Mouse (Mus musculus): ENCODE results near the gene Ppp1r15a. TPM values are rescaled to one million over a fixed set of nuclear protein-coding genes. Genes with fewer than 3 reads are reported as not detected.

Ppp1r15a gene
- polyA plus RNA-seq, 1 experiment from 2014 or later: 27.1 TPM

DNA sequence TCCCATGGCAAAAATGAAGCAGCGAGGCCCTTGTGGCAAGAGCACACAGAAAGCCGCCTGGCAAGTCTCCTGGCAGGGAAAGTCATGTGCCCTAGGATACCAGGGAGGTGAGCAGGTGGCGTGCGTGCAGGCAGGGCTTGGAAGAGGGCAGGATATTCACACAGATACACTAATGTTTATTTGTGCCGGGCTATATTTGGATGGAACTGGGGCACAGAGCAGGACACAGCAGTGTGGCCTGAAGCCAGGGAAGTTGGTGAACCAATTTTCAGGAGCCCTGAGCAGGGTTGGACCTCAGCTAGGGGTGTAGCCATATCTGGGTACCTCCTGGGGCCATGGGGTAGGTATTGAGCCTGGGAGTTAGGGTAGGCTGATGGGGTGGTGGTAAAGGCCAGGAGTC is 33.1 kb downstream of the Ppp1r15a start:
- H3K4me3 ChIP-seq (ENCODE audit: low read length): no peak overlapping the region
- ATAC-seq (replicated peaks; ENCODE audit: extremely low read depth, insufficient read depth, low FRiP score): no peak; the same call in 1 of the 2 replicates
- no peaks in the 10 kb centered on the region for H3K9me3 ChIP-seq (replicated peaks; ENCODE audit: control insufficient read depth, low read length)
- no peak overlapping the region for H3K9ac ChIP-seq (ENCODE audit: low read length)
- peaks cover 31% of the 10 kb centered on the region for H3K36me3 ChIP-seq (ENCODE audit: control insufficient read depth, insufficient read depth)
- no peak overlapping the region for H3K4me2 ChIP-seq (ENCODE audit: low read depth, low read length)
- WGBS: 83% methylated on average over 5 of the region's 5 CpGs
- no peak overlapping the region; the same call in 1 of the 2 replicates for H3K27ac ChIP-seq (ENCODE audit: low read length)
- no peaks in the 10 kb centered on the region for H3K27me3 ChIP-seq (ENCODE audit: control insufficient read depth, insufficient read depth, low read length)
- H3K4me1 ChIP-seq (ENCODE audit: control insufficient read depth, insufficient read depth, low read length): peaks cover 9% of the 10 kb centered on the region; the same call in 1 of the 2 replicates

DNA sequence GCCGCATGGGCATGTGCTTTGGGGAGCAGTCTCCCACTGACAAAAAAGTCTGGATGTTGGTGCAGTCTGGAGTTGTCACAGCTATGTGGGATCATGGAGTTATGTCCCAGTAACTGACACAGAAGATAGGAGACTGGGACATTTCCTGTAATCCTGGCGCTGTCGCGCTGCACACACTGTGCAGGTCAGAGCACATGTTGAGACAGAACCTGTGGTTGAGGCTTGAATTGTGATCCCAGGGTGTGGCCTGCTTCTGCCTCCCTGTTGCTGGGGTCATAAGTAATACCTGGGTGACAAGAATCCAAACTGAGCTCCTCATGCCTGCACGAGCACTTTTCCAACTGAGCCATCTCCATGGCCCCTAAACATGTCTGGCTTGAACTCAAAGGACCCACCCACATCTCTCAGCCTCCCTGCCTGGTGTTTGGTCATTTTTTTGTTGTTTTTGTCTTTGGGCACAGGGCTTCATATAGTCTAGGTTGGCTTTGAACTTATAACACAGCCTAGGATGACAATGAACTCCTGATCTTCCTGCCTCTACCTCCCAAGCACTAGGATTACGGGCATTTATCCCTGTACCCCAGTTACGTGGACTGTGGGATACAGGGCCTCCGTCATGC is 33.7 kb downstream of the Ppp1r15a start:
- peaks cover 9% of the 10 kb centered on the region; the same call in 1 of the 2 replicates for H3K4me1 ChIP-seq (ENCODE audit: control insufficient read depth, insufficient read depth, low read length)

DNA sequence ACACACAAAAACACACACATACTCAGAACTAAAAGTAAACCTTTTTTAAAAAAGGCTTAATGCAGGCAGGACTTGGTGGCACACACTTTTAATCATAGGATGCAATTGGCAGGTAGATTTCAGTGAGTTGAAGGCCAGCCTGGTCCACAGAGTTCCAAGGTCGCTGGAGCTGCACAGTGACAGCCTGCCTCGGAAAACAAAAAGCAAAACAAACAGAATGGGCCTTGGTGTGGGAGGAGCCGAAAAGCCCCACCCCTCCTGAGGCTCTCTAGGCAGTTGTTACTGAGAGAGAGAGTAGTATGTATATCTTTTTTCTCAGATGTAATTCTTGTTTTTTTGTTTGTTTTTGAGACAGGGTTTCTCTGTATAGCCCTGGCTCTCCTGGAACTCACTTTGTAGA is 34.8 kb downstream of the Ppp1r15a start:
- peaks cover 9% of the 10 kb centered on the region; the same call in 1 of the 2 replicates for H3K4me1 ChIP-seq (ENCODE audit: control insufficient read depth, insufficient read depth, low read length)
- no peak for ATAC-seq (replicated peaks; ENCODE audit: extremely low read depth, insufficient read depth, low FRiP score)
- 22% methylated on average over 3 of the region's 3 CpGs for WGBS
- H3K4me2 ChIP-seq (ENCODE audit: low read depth, low read length): no peak overlapping the region; the same call in 1 of the 2 replicates
- H3K9ac ChIP-seq (ENCODE audit: low read length): 0 out of 2 replicates have a peak overlapping the region, but pooled peaks have one; percentile 5
- H3K27ac ChIP-seq (ENCODE audit: low read length): no peak overlapping the region
- no peaks in the 10 kb centered on the region for H3K27me3 ChIP-seq (ENCODE audit: control insufficient read depth, insufficient read depth, low read length)
- peaks cover 23% of the 10 kb centered on the region for H3K36me3 ChIP-seq (ENCODE audit: control insufficient read depth, insufficient read depth)
- no peak overlapping the region for H3K4me3 ChIP-seq (ENCODE audit: low read length)
- no peaks in the 10 kb centered on the region for H3K9me3 ChIP-seq (replicated peaks; ENCODE audit: control insufficient read depth, low read length)

More for the DNA sequence above, 33.7 kb downstream of the Ppp1r15a start:
- H3K9me3 ChIP-seq (replicated peaks; ENCODE audit: control insufficient read depth, low read length): no peaks in the 10 kb centered on the region
- 92% methylated on average over 8 of the region's 8 CpGs for WGBS
- H3K27ac ChIP-seq (ENCODE audit: low read length): no peak overlapping the region
- ATAC-seq (replicated peaks; ENCODE audit: extremely low read depth, insufficient read depth, low FRiP score): no peak
- peaks cover 27% of the 10 kb centered on the region for H3K36me3 ChIP-seq (ENCODE audit: control insufficient read depth, insufficient read depth)
- no peak overlapping the region for H3K4me2 ChIP-seq (ENCODE audit: low read depth, low read length)
- no peaks in the 10 kb centered on the region for H3K27me3 ChIP-seq (ENCODE audit: control insufficient read depth, insufficient read depth, low read length)
- H3K9ac ChIP-seq (ENCODE audit: low read length): no peak overlapping the region
- no peak overlapping the region for H3K4me3 ChIP-seq (ENCODE audit: low read length)

DNA sequence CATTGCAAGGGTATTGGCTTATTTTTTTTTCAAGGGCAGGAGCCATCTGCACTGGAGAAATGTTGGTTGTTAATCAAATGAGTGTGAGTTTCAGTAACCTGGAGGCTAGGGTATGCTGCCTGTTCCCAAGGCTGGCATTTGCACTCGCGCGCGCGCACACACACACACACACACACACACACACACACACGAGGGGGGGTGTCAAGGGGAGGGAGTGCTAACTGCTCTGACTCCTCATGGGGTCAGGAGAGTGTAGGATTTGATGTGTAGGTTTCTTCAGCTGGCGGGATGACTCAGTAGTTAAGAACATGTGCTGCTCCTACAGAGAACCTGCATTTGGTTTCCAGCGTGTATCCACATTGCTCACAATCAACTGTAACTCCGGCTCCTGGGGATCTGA is 35.2 kb downstream of the Ppp1r15a start:
- 0 out of 2 replicates have a peak overlapping the region, but pooled peaks have one; percentile 5 for H3K9ac ChIP-seq (ENCODE audit: low read length)
- no peak overlapping the region for H3K27ac ChIP-seq (ENCODE audit: low read length)
- no peaks in the 10 kb centered on the region for H3K27me3 ChIP-seq (ENCODE audit: control insufficient read depth, insufficient read depth, low read length)
- no peak overlapping the region; the same call in 1 of the 2 replicates for H3K4me2 ChIP-seq (ENCODE audit: low read depth, low read length)
- WGBS: 35% methylated on average over 9 of the region's 9 CpGs
- H3K9me3 ChIP-seq (replicated peaks; ENCODE audit: control insufficient read depth, low read length): no peaks in the 10 kb centered on the region
- H3K4me3 ChIP-seq (ENCODE audit: low read length): no peak overlapping the region
- peaks cover 23% of the 10 kb centered on the region for H3K36me3 ChIP-seq (ENCODE audit: control insufficient read depth, insufficient read depth)
- peaks cover 9% of the 10 kb centered on the region; the same call in 1 of the 2 replicates for H3K4me1 ChIP-seq (ENCODE audit: control insufficient read depth, insufficient read depth, low read length)
- ATAC-seq (replicated peaks; ENCODE audit: extremely low read depth, insufficient read depth, low FRiP score): no peak

DNA sequence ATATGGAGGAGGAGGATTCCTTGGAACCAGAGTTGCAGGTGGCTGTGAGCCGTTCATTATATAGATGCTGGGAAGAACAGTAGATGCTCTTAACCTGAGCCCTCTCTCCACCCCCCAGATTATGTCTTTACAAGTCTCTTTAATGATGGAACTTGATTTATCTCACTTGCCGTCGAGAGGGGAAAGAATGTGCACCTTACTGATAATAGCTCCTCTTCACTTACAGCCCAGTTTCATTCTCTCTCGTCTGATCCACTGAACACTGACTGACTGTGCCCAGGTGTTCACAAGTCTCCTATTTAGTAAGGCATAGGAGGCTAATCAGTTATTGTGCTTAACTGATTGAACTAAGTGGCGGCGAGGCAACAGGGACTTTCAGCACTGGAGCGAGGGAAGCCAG is 36.5 kb downstream of the Ppp1r15a start:
- Histone ChIP-seq H3K9me3 (replicated peaks; ENCODE audit: control insufficient read depth, low read length) (no peaks in the 10 kb centered on the region), H3K27ac (ENCODE audit: low read length) (no peak overlapping the region), H3K36me3 (ENCODE audit: control insufficient read depth, insufficient read depth) (peaks cover 17% of the 10 kb centered on the region), H3K4me1 (ENCODE audit: control insufficient read depth, insufficient read depth, low read length) (peaks cover 9% of the 10 kb centered on the region; the same call in 1 of the 2 replicates), H3K4me3 (ENCODE audit: low read length) (no peak overlapping the region), H3K27me3 (ENCODE audit: control insufficient read depth, insufficient read depth, low read length) (no peaks in the 10 kb centered on the region), H3K4me2 (ENCODE audit: low read depth, low read length) (no peak overlapping the region), H3K9ac (ENCODE audit: low read length) (no peak overlapping the region)
- WGBS: 59% methylated on average over 7 of the region's 7 CpGs
- no peak for ATAC-seq (replicated peaks; ENCODE audit: extremely low read depth, insufficient read depth, low FRiP score)

DNA sequence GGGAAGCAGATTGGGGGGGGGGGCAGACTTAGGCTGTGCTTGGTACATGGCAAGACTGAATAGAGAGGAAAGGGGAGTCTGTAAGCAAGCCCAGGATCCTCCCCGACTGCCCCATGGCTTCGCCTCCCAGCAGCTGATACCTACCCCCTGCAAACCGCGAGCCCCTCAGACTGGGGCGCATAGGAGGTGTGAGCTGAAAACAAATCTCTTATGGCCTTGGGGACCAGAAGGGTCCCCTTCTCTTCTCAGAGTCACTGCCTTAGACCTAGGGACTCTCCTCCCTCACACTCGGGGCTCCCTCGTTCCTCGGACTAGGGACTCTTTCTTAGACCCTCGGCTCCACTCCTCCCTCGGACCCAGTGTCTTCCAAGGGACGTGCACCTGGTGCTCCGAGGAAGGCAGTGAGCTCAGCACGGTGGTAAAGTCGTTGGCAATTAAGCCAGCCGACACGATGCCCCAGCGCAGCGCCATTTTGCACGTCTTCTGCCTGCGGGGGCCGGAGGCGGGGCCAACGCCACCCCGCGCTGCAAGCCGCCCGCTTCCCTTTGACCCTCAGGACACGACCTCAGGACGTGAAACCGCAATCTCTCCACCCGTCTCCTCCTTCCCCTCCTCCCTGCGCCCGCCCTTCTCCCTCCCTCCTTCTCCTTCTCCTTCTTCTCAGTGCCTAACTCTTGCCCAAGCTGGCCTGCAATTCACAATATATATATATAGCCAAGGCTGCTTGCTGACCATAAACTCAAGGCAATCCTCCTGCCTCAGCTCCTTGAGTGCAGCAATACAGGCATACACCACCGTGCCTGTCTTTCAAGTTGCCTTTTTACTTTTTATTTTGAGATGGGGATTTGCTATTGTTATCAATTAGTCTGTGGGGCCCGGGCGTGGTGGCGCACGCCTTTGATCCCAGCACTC is 37.5 kb downstream of the Ppp1r15a start, which contains the start of gene Dhdh:
Gene Dhdh, minus strand, starts transcription at position 513 of the 912 bp plus-strand sequence.
- ATAC-seq (replicated peaks; ENCODE audit: extremely low read depth, insufficient read depth, low FRiP score): peak; percentile 64
- whole genome bisulfite sequencing: 10% methylated on average over 38 of the region's 38 CpGs
- Histone ChIP-seq H3K4me3 (ENCODE audit: low read length) (peak within 1 kb of the TSS; percentile 57), H3K27ac (ENCODE audit: low read length) (peak within 1 kb of the TSS; percentile 61), H3K36me3 (ENCODE audit: control insufficient read depth, insufficient read depth) (peaks cover 7% of the 10 kb centered on the region), H3K9ac (ENCODE audit: low read length) (peak within 1 kb of the TSS; percentile 72), H3K4me2 (ENCODE audit: low read depth, low read length) (peak within 1 kb of the TSS; percentile 77), H3K9me3 (replicated peaks; ENCODE audit: control insufficient read depth, low read length) (no peaks in the 10 kb centered on the region), H3K27me3 (ENCODE audit: control insufficient read depth, insufficient read depth, low read length) (no peaks in the 10 kb centered on the region), H3K4me1 (ENCODE audit: control insufficient read depth, insufficient read depth, low read length) (peaks cover 9% of the 10 kb centered on the region; the same call in 1 of the 2 replicates)

DNA sequence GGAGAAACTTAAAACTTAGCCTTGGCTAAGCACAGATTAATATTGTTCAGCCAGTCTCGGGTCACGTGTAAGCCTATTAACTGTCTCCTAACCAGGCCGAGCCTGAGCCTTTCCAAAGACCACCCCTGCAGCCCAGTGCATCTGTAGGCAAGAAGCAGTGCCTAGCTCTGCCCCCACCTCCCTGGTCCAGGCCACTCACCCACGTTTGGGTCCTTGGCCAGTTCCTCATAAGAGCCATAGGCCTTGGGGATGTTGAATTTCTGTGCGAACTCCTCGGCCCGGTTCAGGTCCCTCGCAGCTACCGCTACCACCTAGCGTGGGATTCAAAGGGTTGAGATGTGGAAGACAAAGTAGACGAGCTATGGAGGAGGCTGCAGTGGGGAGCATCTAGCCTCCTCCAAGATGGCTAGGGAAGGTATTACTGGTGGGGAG is 38.2 kb downstream of the Ppp1r15a start:
- 56% methylated on average over 11 of the region's 11 CpGs for WGBS
- Histone ChIP-seq H3K27ac (ENCODE audit: low read length) (no peak overlapping the region), H3K36me3 (ENCODE audit: control insufficient read depth, insufficient read depth) (no peaks in the 10 kb centered on the region; the same call in 1 of the 2 replicates), H3K4me1 (ENCODE audit: control insufficient read depth, insufficient read depth, low read length) (peaks cover 9% of the 10 kb centered on the region; the same call in 1 of the 2 replicates), H3K4me2 (ENCODE audit: low read depth, low read length) (peak overlapping the region; percentile 77), H3K9ac (ENCODE audit: low read length) (peak overlapping the region; percentile 72; the same call in 1 of the 2 replicates), H3K9me3 (replicated peaks; ENCODE audit: control insufficient read depth, low read length) (no peaks in the 10 kb centered on the region), H3K27me3 (ENCODE audit: control insufficient read depth, insufficient read depth, low read length) (no peaks in the 10 kb centered on the region), H3K4me3 (ENCODE audit: low read length) (peak overlapping the region; percentile 57)
- ATAC-seq (replicated peaks; ENCODE audit: extremely low read depth, insufficient read depth, low FRiP score): 0 out of 2 replicates have a peak, but pooled peaks have one; percentile 23

DNA sequence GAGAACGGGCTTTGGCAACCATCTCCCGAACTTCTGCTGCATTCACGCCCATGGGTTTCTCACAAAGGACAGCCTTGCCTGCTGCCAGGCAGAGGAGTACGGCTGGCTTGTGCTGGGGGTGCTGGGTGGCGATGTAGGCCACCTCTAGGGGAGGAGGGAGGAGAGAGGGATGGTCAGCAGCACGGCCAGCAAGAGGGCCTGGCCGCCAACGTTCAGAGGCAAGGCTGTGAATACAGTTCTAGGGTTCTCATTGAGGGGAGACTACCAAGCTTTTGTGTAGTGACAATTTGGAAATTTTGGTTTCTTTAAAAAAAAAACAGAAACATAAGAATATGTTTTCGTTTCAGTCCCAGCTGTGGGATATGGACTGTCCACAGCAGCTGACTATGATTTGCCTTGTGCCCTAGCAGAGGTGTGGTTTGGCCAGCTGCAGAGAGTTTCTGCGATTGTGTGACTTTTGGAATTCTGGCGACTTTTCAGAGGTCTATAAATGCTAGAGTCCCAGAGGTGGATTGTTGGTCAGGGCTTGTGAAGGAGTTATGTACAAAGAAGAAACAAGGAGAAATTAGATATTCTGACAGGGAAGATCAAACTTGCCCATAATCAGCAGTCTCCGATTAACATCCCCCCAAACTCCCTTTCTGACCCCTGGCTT is 39.2 kb downstream of the Ppp1r15a start, which contains the start of gene Gm45808:
Gene Gm45808, minus strand, starts transcription at position 51 of the 655 bp plus-strand sequence.
- Histone ChIP-seq H3K4me3 (ENCODE audit: low read length) (no peak within 1 kb of the TSS), H3K4me1 (ENCODE audit: control insufficient read depth, insufficient read depth, low read length) (peaks cover 9% of the 10 kb centered on the region; the same call in 1 of the 2 replicates), H3K27ac (ENCODE audit: low read length) (no peak within 1 kb of the TSS), H3K36me3 (ENCODE audit: control insufficient read depth, insufficient read depth) (no peaks in the 10 kb centered on the region), H3K9ac (ENCODE audit: low read length) (no peak within 1 kb of the TSS), H3K4me2 (ENCODE audit: low read depth, low read length) (no peak within 1 kb of the TSS), H3K9me3 (replicated peaks; ENCODE audit: control insufficient read depth, low read length) (no peaks in the 10 kb centered on the region), H3K27me3 (ENCODE audit: control insufficient read depth, insufficient read depth, low read length) (no peaks in the 10 kb centered on the region)
- no peak for ATAC-seq (replicated peaks; ENCODE audit: extremely low read depth, insufficient read depth, low FRiP score)
- 81% methylated on average over 12 of the region's 12 CpGs for WGBS
